Mouse (Mus musculus) kidney, adult 8-10 months (tissue): ENCODE measurements around the gene Tcstv1.
"Not testable (repeated sequence)": the region's sequence is repeated elsewhere in the genome, so short reads cannot be mapped to it uniquely, and the experiment has no call there.

Experiments used
- DNase-seq, 2 experiments: peaks; one replicate each; pipeline ENCODE4 v3.0.0; 2022

Tcstv1 gene

GRCm38 (mm10) chr13:119894685-119895084 lies at the start of gene Tcstv1:
TSS of gene Tcstv1 (minus strand) at chr13:119894785.
- DNase-seq, result not testable (repeated sequence)

- DNase-seq, result not testable (repeated sequence)
These were observed 34.6 kb upstream of the Tcstv1 start, which contains the start of gene Gm21761 for GRCm38 (mm10) chr13:119929172-119929571. TSS of gene Gm21761 (minus strand) at chr13:119929272.

- DNase-seq, result not testable (repeated sequence)
These were observed 30.2 kb upstream of the Tcstv1 start for GRCm38 (mm10) chr13:119924597-119925340.

GRCm38 (mm10) chr13:119916966-119917722 lies 22.6 kb upstream of the Tcstv1 start:
- DNase-seq, result not testable (repeated sequence)

GRCm38 (mm10) chr13:119916449-119916848 lies 21.9 kb upstream of the Tcstv1 start:
- DNase-seq, result not testable (repeated sequence)

GRCm38 (mm10) chr13:119898549-119898948 lies 4.0 kb upstream of the Tcstv1 start:
- not testable (repeated sequence) for DNase-seq

GRCm38 (mm10) chr13:119886896-119887295 lies 7.7 kb downstream of the Tcstv1 start:
- DNase-seq, result peak; percentile 19 to 61

GRCm38 (mm10) chr13:119864395-119864999 lies 30.1 kb downstream of the Tcstv1 start:
- DNase-seq, result not testable (repeated sequence)

GRCm38 (mm10) chr13:119862399-119862798 lies 32.2 kb downstream of the Tcstv1 start:
- not testable (repeated sequence) for DNase-seq
